Comparison of ENCODE assay signal across 17 mouse cellular contexts in genomic region chr1:109932674-109933073, GRCm38 (mm10). TPM values are rescaled to one million over a fixed set of nuclear protein-coding genes. Genes with fewer than 3 reads are reported as not detected.
DNase-seq lines count a peak whose midpoint lies in the region; ATAC-seq and TF ChIP-seq lines count a peak whose summit lies in the region.
"Had no signal": no experiment of that assay in that cellular context is flagged by ENCODE, and none has a peak within 500 bp of the region (broad histone marks: within the 10 kb centered on the region; RNA-seq: fewer than 3 reads in every experiment).

No protein-coding gene starts in this region.

- ATAC-seq in forebrain, embryonic 16.5 days: peak; percentile 90
- ATAC-seq in limb, embryonic 14.5 days (ENCODE audit: low FRiP score, low read depth): no peak
- ATAC-seq in megakaryocyte progenitor cell, adult 5-6 weeks (replicated peaks; ENCODE audit: poor library complexity): no peak
- ATAC-seq: Patski had no signal

- H3K4me2 ChIP-seq in forebrain, embryonic 16.5 days (ENCODE audit: low read length): no peak overlapping the region
- H3K4me2 ChIP-seq in limb, embryonic 14.5 days (replicated peaks; ENCODE audit: low read depth, low read length, severe bottlenecking): no peak overlapping the region
- H3K4me2 ChIP-seq: midbrain, embryonic 12.5 days had no signal

- no peak for TF ChIP-seq POLR2A in limb, embryonic 14.5 days (IDR thresholded peaks at IDR 0.05; ENCODE audit: borderline replicate concordance, extremely low read depth, insufficient read depth, insufficient read length)

- no peak overlapping the region for H3K9ac ChIP-seq in forebrain, embryonic 16.5 days (replicated peaks; ENCODE audit: low read depth, low read length)
- H3K9ac ChIP-seq in limb, embryonic 14.5 days (ENCODE audit: low read depth, low read length, severe bottlenecking): no peak overlapping the region
- H3K9ac ChIP-seq: midbrain, embryonic 12.5 days had no signal

- H3K4me1 ChIP-seq in forebrain, embryonic 16.5 days (replicated peaks; ENCODE audit: control insufficient read depth, insufficient read depth, low read length): 0 out of 2 replicates have a peak, but pooled peaks cover 2% of the 10 kb centered on the region
- H3K4me1 ChIP-seq in limb, embryonic 14.5 days (ENCODE audit: control insufficient read depth, insufficient read depth, low read length): no peaks in the 10 kb centered on the region
- H3K4me1 ChIP-seq in heart, embryonic 10.5 days: no peaks in the 10 kb centered on the region
- H3K4me1 ChIP-seq: midbrain, embryonic 12.5 days had no signal

- WGBS in forebrain, embryonic 16.5 days: 50% methylated on average over 3 of the region's 3 CpGs
- 74% methylated on average over 3 of the region's 3 CpGs for WGBS in limb, embryonic 14.5 days
- 82% methylated on average over 3 of the region's 3 CpGs for WGBS in heart, embryonic 10.5 days

- H3K36me3 ChIP-seq in forebrain, embryonic 16.5 days (ENCODE audit: control insufficient read depth, insufficient read depth): no peaks in the 10 kb centered on the region
- H3K36me3 ChIP-seq in limb, embryonic 14.5 days (ENCODE audit: control insufficient read depth, insufficient read depth, low read length): no peaks in the 10 kb centered on the region
- no peaks in the 10 kb centered on the region for H3K36me3 ChIP-seq in heart, embryonic 10.5 days
- H3K36me3 ChIP-seq: midbrain, embryonic 12.5 days had no signal

- H3K27ac ChIP-seq in forebrain, embryonic 16.5 days (ENCODE audit: low read length): no peak overlapping the region
- H3K27ac ChIP-seq in limb, embryonic 14.5 days (replicated peaks; ENCODE audit: low read depth, low read length): no peak overlapping the region
- no peak overlapping the region for H3K27ac ChIP-seq in heart, embryonic 10.5 days
- H3K27ac ChIP-seq: heart, adult 2 months; midbrain, embryonic 12.5 days had no signal

- no peak overlapping the region for H3K4me3 ChIP-seq in forebrain, embryonic 16.5 days (replicated peaks; ENCODE audit: low read length)
- no peak overlapping the region for H3K4me3 ChIP-seq in limb, embryonic 14.5 days (replicated peaks; ENCODE audit: low read length)
- H3K4me3 ChIP-seq in heart, embryonic 10.5 days: no peak overlapping the region
- H3K4me3 ChIP-seq: heart, adult 2 months; midbrain, embryonic 12.5 days had no signal

- H3K9me3 ChIP-seq in forebrain, embryonic 16.5 days (ENCODE audit: control insufficient read depth, low read length): no peaks in the 10 kb centered on the region
- H3K9me3 ChIP-seq in limb, embryonic 14.5 days (ENCODE audit: control insufficient read depth, low read length): no peaks in the 10 kb centered on the region
- H3K9me3 ChIP-seq in heart, embryonic 10.5 days: no peaks in the 10 kb centered on the region
- H3K9me3 ChIP-seq: midbrain, embryonic 12.5 days had no signal

- intact Hi-C loops in left cerebral cortex, postnatal 4 days (cut with DNase I): no loop called here
- intact Hi-C loops in left cerebral cortex, postnatal 10 days (cut with DNase I): no loop called here

- peak; percentile 84 for DNase-seq in left cerebral cortex, postnatal 4 days
- no peak for DNase-seq in left cerebral cortex, postnatal 10 days (ENCODE audit: extremely low spot score in 1 of 2, low spot score in 2 of 2)
- peak; percentile 89 to 93 for DNase-seq in cerebellum, adult 18-20 months
- peak; percentile 43 for DNase-seq in limb, embryonic 14.5 days (ENCODE audit: low spot score)
- no peak for DNase-seq in heart, embryonic 10.5 days (ENCODE audit: low spot score)
- DNase-seq: adrenal gland, adult 8-10 months; embryo, embryonic 11 days; heart, adult 2 months; heart, postnatal 36 days; kidney, adult 9 months; lung, adult 2 months; spleen, adult 18-20 months had no signal

- no peaks in the 10 kb centered on the region for H3K27me3 ChIP-seq in forebrain, embryonic 16.5 days (replicated peaks; ENCODE audit: control insufficient read depth, insufficient read depth, low read length)
- H3K27me3 ChIP-seq in limb, embryonic 14.5 days (ENCODE audit: control insufficient read depth, insufficient read depth, low read length): no peaks in the 10 kb centered on the region
- no peaks in the 10 kb centered on the region for H3K27me3 ChIP-seq in heart, embryonic 10.5 days (ENCODE audit: insufficient read depth, poor library complexity, severe bottlenecking)
- H3K27me3 ChIP-seq: midbrain, embryonic 12.5 days; Patski had no signal

RNA-seq across cellular contexts. Expression of gene Cdh7, which starts 49.6 kb away (rescaled TPM):
- total RNA-seq in left cerebral cortex, postnatal 4 days (2021): 10 to 100 TPM; 18.2 to 19.2 TPM
- total RNA-seq in left cerebral cortex, postnatal 10 days (2021): 10 to 100 TPM; 17.3 to 20.1 TPM
- 9.6 and 13.6 TPM in 2 replicates for polyA plus RNA-seq in forebrain, embryonic 16.5 days (2015; fragmentation: Nextera tagmentation; extraction: Ambion mirVana)
- polyA plus RNA-seq in limb, embryonic 14.5 days (2012; rRNA removed): 1.5 and 2.1 TPM in 2 replicates
- polyA plus RNA-seq in limb, embryonic 14.5 days (2014; fragmentation: Nextera tagmentation; extraction: Ambion mirVana): 0.55 TPM in 2 replicates
- not detected in 2 replicates for total RNA-seq in megakaryocyte progenitor cell, adult 5-6 weeks (2015)
- total RNA-seq in megakaryocyte progenitor cell, adult 5-6 weeks (2017): not detected in 2 replicates
- polyA plus RNA-seq in heart, embryonic 10.5 days (2016; fragmentation: Nextera tagmentation; extraction: Ambion mirVana): 0.21 and 0.54 TPM in 2 replicates
- total RNA-seq: heart, adult 2 months; heart, postnatal 36 days had no signal
- polyA plus RNA-seq: heart, adult 2 months; lung, adult 2 months; Patski; testis, adult 2 months had no signal

Comparison
In these comparisons a context has a peak if more than half of its experiments do, and no peak if none do; other contexts are left out.
1. DNase-seq: peak in left cerebral cortex, postnatal 4 days (single experiment), cerebellum, adult 18-20 months (2 of 2) and limb, embryonic 14.5 days (single experiment); none in left cerebral cortex, postnatal 10 days (0 of 2) and heart, embryonic 10.5 days (single experiment).
2. RNA of gene Cdh7, which starts 49.6 kb away (total RNA-seq): 17.3 to 20.1 TPM in left cerebral cortex, postnatal 10 days and 18.2 to 19.2 TPM in left cerebral cortex, postnatal 4 days; not detected in megakaryocyte progenitor cell, adult 5-6 weeks; every median in the first group is over 10 times any median in the second.